8 mouse cellular contexts compared by ENCODE assay signal in the genomic region with DNA sequence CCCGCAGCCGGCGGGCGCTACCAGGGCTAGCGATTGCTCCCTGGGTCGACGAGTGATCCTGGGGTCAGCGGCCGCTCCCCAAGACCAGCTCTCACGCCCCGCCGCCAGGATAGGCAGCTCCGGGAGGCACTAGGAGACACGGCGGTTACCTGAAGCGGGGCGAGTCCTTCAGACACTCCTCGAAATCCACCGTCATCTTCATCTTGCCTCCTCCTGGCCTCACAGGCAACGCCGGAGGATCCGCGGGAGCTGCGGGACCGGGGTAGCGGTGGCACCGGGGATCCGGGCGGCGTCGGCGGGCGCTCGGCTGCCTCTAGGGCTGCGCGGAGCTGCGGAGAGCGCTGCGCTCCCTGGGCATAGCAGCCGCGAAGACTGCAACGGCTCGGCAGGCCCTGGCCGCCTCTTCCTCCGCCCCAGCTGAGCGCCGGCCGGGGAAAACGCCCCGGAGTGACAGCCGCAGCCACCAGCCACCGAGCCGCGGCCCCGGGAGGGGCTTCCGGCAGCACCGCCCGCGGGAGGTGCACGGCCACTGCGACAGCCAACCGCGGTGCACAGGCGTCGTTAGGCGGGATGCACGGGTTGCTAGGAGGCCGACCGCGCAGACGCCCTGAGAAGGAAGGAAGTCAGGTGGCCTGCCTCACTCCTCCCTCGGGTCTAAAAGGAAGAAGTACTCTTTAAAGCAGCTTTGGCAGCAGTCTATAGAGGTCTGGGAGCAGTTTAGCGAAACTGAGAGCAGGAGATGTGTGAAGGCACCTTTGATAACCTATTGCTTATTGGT. TPM values are rescaled to one million over a fixed set of nuclear protein-coding genes. Genes with fewer than 3 reads are reported as not detected.
A peak's percentile ranks its signal among the peaks of the same experiment; 100 is the strongest.
DNase-seq lines count a peak whose midpoint lies in the region; ATAC-seq lines count a peak whose summit lies in the region.

A gene (minus strand): TSS at position 456 of the 778 bp plus-strand sequence.

- H3K4me2 ChIP-seq in hindbrain, embryonic 15.5 days, result peak within 1 kb of the TSS; percentile 66

- H3K9me3 ChIP-seq in hindbrain, embryonic 15.5 days, result no peaks in the 10 kb centered on the region

- under 1% methylated on average over 72 of the region's 73 CpGs for WGBS in hindbrain, embryonic 15.5 days

- H3K4me3 ChIP-seq in hindbrain, embryonic 15.5 days, result peak within 1 kb of the TSS; percentile 88

- H3K36me3 ChIP-seq in hindbrain, embryonic 15.5 days, result no peaks in the 10 kb centered on the region

- H3K9ac ChIP-seq in hindbrain, embryonic 15.5 days, result peak within 1 kb of the TSS; percentile 93

- no peaks in the 10 kb centered on the region for H3K27me3 ChIP-seq in hindbrain, embryonic 15.5 days

- peak within 1 kb of the TSS; percentile 93 for H3K27ac ChIP-seq in hindbrain, embryonic 15.5 days (replicated peaks)

- peak; percentile 99 for DNase-seq in T-cell, adult 2 months (ENCODE audit: low spot score)
- DNase-seq in cerebellum, postnatal 36 days, result peak; percentile 95 to 98
- DNase-seq in frontal cortex, postnatal 36 days (ENCODE audit: low spot score in 2 of 2), result peak; percentile 97 to 98
- peak; percentile 95 for DNase-seq in left cerebral cortex, adult 11 months (ENCODE audit: low spot score)
- DNase-seq in lung, postnatal 4 days, result peak; percentile 99
- peak; percentile 90 for DNase-seq in retina, postnatal 7 days (ENCODE audit: low read depth, low spot score)
- peak; percentile 95 for DNase-seq in urinary bladder, adult 2 months (ENCODE audit: low spot score)

- H3K4me1 ChIP-seq in hindbrain, embryonic 15.5 days (replicated peaks), result peaks cover 24% of the 10 kb centered on the region

- ATAC-seq in hindbrain, embryonic 15.5 days (ENCODE audit: low FRiP score, low read depth), result peak; percentile 99

RNA-seq across cellular contexts. Expression of the gene that starts here (rescaled TPM):
- polyA plus RNA-seq in hindbrain, embryonic 15.5 days (2015; fragmentation: Nextera tagmentation; extraction: Ambion mirVana), result 11.5 and 13.4 TPM in 2 replicates
- polyA plus RNA-seq in urinary bladder, adult 2 months (2012; rRNA removed), result 40.7 and 42.0 TPM in 2 replicates

Comparison
In these comparisons a context has a peak if more than half of its experiments do, and no peak if none do; other contexts are left out.
1. Peak in every context shown above with its lines: DNase-seq, ATAC-seq, H3K4me3 ChIP-seq and H3K27ac ChIP-seq.